Mouse (Mus musculus) natural killer cell, adult 2 months (primary cell): ENCODE results near the gene Shank3.

Source experiments
- DNase-seq, 2 experiments: peaks; one replicate each; pipeline ENCODE4 v3.0.0; 2022; ENCODE audit warnings: low spot score in 2 of 2

Gene Shank3

GRCm38 (mm10) chr15:89498961-89499688, at the start of gene Shank3:
TSS of gene Shank3 (plus strand) at chr15:89499623.
- DNase-seq, result no peak

GRCm38 (mm10) chr15:89452906-89453864, 46.2 kb upstream of the Shank3 start:
- peak in 1 of 2 experiments; percentile 49 for DNase-seq

- no peak for DNase-seq
Observed at GRCm38 (mm10) chr15:89453865-89454478, 45.5 kb upstream of the Shank3 start, which contains the start of gene Mapk8ip2. TSS of gene Mapk8ip2 (plus strand) at chr15:89453913.

- DNase-seq, result no peak
Observed at GRCm38 (mm10) chr15:89454857-89455256, 44.6 kb upstream of the Shank3 start.

- no peak for DNase-seq
Observed at GRCm38 (mm10) chr15:89455642-89456041, 43.8 kb upstream of the Shank3 start.

- peak in 1 of 2 experiments; percentile 26 for DNase-seq
Observed at GRCm38 (mm10) chr15:89458942-89459341, 40.5 kb upstream of the Shank3 start.

- no peak for DNase-seq
Observed at GRCm38 (mm10) chr15:89459821-89460220, 39.6 kb upstream of the Shank3 start.

GRCm38 (mm10) chr15:89460298-89460697, 39.1 kb upstream of the Shank3 start:
- no peak for DNase-seq

- no peak for DNase-seq
Observed at GRCm38 (mm10) chr15:89461321-89461720, 38.1 kb upstream of the Shank3 start.

GRCm38 (mm10) chr15:89462176-89462575, 37.2 kb upstream of the Shank3 start:
- DNase-seq, result no peak

- DNase-seq, result no peak
Observed at GRCm38 (mm10) chr15:89463334-89464235, 35.8 kb upstream of the Shank3 start.

GRCm38 (mm10) chr15:89465052-89465451, 34.4 kb upstream of the Shank3 start:
- DNase-seq, result no peak

GRCm38 (mm10) chr15:89468577-89468976, 30.8 kb upstream of the Shank3 start:
- DNase-seq, result no peak

- no peak for DNase-seq
Observed at GRCm38 (mm10) chr15:89471476-89471875, 27.9 kb upstream of the Shank3 start.

- DNase-seq, result no peak
Observed at GRCm38 (mm10) chr15:89473370-89473769, 26.1 kb upstream of the Shank3 start.

- DNase-seq, result no peak
Observed at GRCm38 (mm10) chr15:89473921-89474320, 25.5 kb upstream of the Shank3 start.

- no peak for DNase-seq
Observed at GRCm38 (mm10) chr15:89474596-89475292, 24.7 kb upstream of the Shank3 start.

- DNase-seq, result no peak
Observed at GRCm38 (mm10) chr15:89475293-89475600, 24.2 kb upstream of the Shank3 start.

GRCm38 (mm10) chr15:89475611-89476474, 23.6 kb upstream of the Shank3 start:
- DNase-seq, result peak; percentile 81 to 86

GRCm38 (mm10) chr15:89476475-89476815, 23.0 kb upstream of the Shank3 start:
- no peak for DNase-seq
